ENCODE assay signal across 22 mouse cellular contexts in the genomic region with DNA sequence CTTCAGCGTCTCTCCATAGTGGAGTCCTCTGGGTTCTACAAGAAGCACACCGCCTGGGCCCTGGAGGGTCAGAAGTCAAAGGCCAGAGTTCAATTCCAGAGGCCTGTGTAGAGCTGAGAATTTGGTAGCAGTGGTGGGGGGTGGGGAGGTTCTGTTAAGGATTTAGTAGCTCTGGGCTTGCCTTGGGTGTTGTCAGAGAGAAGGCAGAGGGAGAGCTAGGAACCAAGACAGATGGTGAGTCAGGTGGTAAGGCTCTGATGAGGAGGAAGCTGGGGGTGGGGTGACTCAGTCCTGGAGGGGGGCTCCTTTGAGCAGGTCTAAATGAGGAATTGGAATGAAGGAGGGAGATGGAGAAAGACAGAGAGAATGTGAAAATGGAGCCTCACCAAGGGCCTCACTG. TPM values are rescaled to one million over a fixed set of nuclear protein-coding genes. Genes with fewer than 3 reads are reported as not detected.
DNase-seq lines count a peak whose midpoint lies in the region; ATAC-seq and TF ChIP-seq lines count a peak whose summit lies in the region.
"Had no signal": no experiment of that assay in that cellular context is flagged by ENCODE, and none has a peak within 500 bp of the region (broad histone marks: within the 10 kb centered on the region; RNA-seq: fewer than 3 reads in every experiment).

No protein-coding gene starts in this region.

- no peak overlapping the region for H3K9ac ChIP-seq in forebrain, embryonic 11.5 days (ENCODE audit: low read length)
- no peak overlapping the region for H3K9ac ChIP-seq in forebrain, embryonic 13.5 days
- no peak overlapping the region for H3K9ac ChIP-seq in forebrain, embryonic 14.5 days (ENCODE audit: low read length)
- H3K9ac ChIP-seq: forebrain, embryonic 12.5 days; hindbrain, embryonic 14.5 days; liver, embryonic 13.5 days had no signal

- no peaks in the 10 kb centered on the region for H3K27me3 ChIP-seq in forebrain, embryonic 11.5 days (ENCODE audit: control insufficient read depth, insufficient read depth, low read length)
- H3K27me3 ChIP-seq in forebrain, embryonic 13.5 days = no peaks in the 10 kb centered on the region
- H3K27me3 ChIP-seq in forebrain, embryonic 14.5 days (replicated peaks; ENCODE audit: control insufficient read depth, insufficient read depth, low read length) = no peaks in the 10 kb centered on the region
- H3K27me3 ChIP-seq: forebrain, embryonic 12.5 days; liver, embryonic 13.5 days; Patski had no signal

- intact Hi-C loops in left cerebral cortex, adult 2 months (cut with DNase I) = loop anchor here (1.0 kb wide), 2 partner anchors 22 to 31 kb away; partner anchors contain the start of gene Icam5

- peak; percentile 35 for DNase-seq in forebrain, embryonic 11.5 days (ENCODE audit: low spot score)
- DNase-seq in left cerebral cortex, adult 2 months (ENCODE audit: extremely low spot score in 1 of 2, low spot score in 2 of 2) = peak; percentile 70 to 76
- peak; percentile 76 to 82 for DNase-seq in right cerebral cortex, postnatal 36 days (ENCODE audit: low spot score in 2 of 2)
- DNase-seq in thymus, postnatal 4 days = no peak
- no peak for DNase-seq in heart, adult 9 months (ENCODE audit: low spot score in 2 of 2)
- DNase-seq in forebrain, embryonic 14.5 days (ENCODE audit: low spot score) = no peak
- DNase-seq: cerebellum, adult 2 months; gastrocnemius, postnatal 14 days; heart, postnatal 10 days; kidney, postnatal 25 days; liver, embryonic 13.5 days; retina, postnatal 1 day had no signal

- no peak overlapping the region for H3K4me2 ChIP-seq in forebrain, embryonic 11.5 days (ENCODE audit: low read depth, low read length, severe bottlenecking)
- no peak overlapping the region for H3K4me2 ChIP-seq in forebrain, embryonic 13.5 days
- H3K4me2 ChIP-seq in forebrain, embryonic 14.5 days (ENCODE audit: low read length) = no peak overlapping the region
- H3K4me2 ChIP-seq: forebrain, embryonic 12.5 days; hindbrain, embryonic 14.5 days; liver, embryonic 13.5 days had no signal

- H3K4me1 ChIP-seq in forebrain, embryonic 11.5 days (replicated peaks; ENCODE audit: control insufficient read depth, insufficient read depth, low read length) = no peaks in the 10 kb centered on the region
- H3K4me1 ChIP-seq in forebrain, embryonic 13.5 days = no peaks in the 10 kb centered on the region
- H3K4me1 ChIP-seq in embryonic fibroblast, embryonic 13.5 days (ENCODE audit: control insufficient read depth, insufficient read depth, low read length) = no peaks in the 10 kb centered on the region
- H3K4me1 ChIP-seq in forebrain, embryonic 14.5 days (ENCODE audit: control insufficient read depth, insufficient read depth, low read length) = no peaks in the 10 kb centered on the region
- H3K4me1 ChIP-seq: forebrain, embryonic 12.5 days had no signal

- H3K36me3 ChIP-seq in forebrain, embryonic 11.5 days (ENCODE audit: control insufficient read depth, insufficient read depth, low read length) = peaks cover 5% of the 10 kb centered on the region
- peaks cover 52% of the 10 kb centered on the region for H3K36me3 ChIP-seq in forebrain, embryonic 13.5 days (ENCODE audit: poor library complexity, severe bottlenecking)
- peaks cover 34% of the 10 kb centered on the region for H3K36me3 ChIP-seq in forebrain, embryonic 14.5 days (ENCODE audit: control insufficient read depth, insufficient read depth, low read length)

- no peak for TF ChIP-seq CTCF in embryonic fibroblast, embryonic 13.5 days (IDR thresholded peaks at IDR 0.05; ENCODE audit: borderline replicate concordance, insufficient read depth, low read length)
- TF ChIP-seq CTCF in left cerebral cortex, adult 2 months (IDR thresholded peaks at IDR 0.05) = no peak

- ATAC-seq in forebrain, embryonic 11.5 days (replicated peaks; ENCODE audit: low FRiP score) = no peak
- no peak for ATAC-seq in forebrain, embryonic 13.5 days
- no peak for ATAC-seq in forebrain, embryonic 14.5 days
- ATAC-seq: intestine, postnatal 0 days; lung, postnatal 0 days; Patski had no signal

- TF ChIP-seq POLR2A in embryonic fibroblast, embryonic 13.5 days (IDR thresholded peaks at IDR 0.05; ENCODE audit: low read depth, low read length) = no peak

- H3K9me3 ChIP-seq in forebrain, embryonic 11.5 days (ENCODE audit: control insufficient read depth, low read length) = no peaks in the 10 kb centered on the region
- no peaks in the 10 kb centered on the region for H3K9me3 ChIP-seq in forebrain, embryonic 13.5 days (replicated peaks)
- no peaks in the 10 kb centered on the region for H3K9me3 ChIP-seq in forebrain, embryonic 14.5 days (replicated peaks; ENCODE audit: control insufficient read depth, low read length)
- H3K9me3 ChIP-seq: forebrain, embryonic 12.5 days; liver, embryonic 13.5 days had no signal

- H3K27ac ChIP-seq in forebrain, embryonic 11.5 days (ENCODE audit: low read depth, low read length) = no peak overlapping the region
- no peak overlapping the region for H3K27ac ChIP-seq in forebrain, embryonic 13.5 days
- H3K27ac ChIP-seq in embryonic fibroblast, embryonic 13.5 days (ENCODE audit: insufficient read depth, low read length) = peak overlapping the region; percentile 14; the same call in 1 of the 2 replicates
- peak overlapping the region; percentile 91 for H3K27ac ChIP-seq in left cerebral cortex, adult 2 months
- no peak overlapping the region for H3K27ac ChIP-seq in forebrain, embryonic 14.5 days (ENCODE audit: low read depth, low read length)
- H3K27ac ChIP-seq: forebrain, embryonic 12.5 days; hindbrain, embryonic 14.5 days; liver, embryonic 13.5 days had no signal

- H3K4me3 ChIP-seq in forebrain, embryonic 11.5 days (ENCODE audit: low read depth, low read length) = no peak overlapping the region
- H3K4me3 ChIP-seq in forebrain, embryonic 13.5 days = no peak overlapping the region
- H3K4me3 ChIP-seq in embryonic fibroblast, embryonic 13.5 days (ENCODE audit: insufficient read depth, low read length) = no peak overlapping the region
- no peak overlapping the region for H3K4me3 ChIP-seq in left cerebral cortex, adult 2 months
- no peak overlapping the region for H3K4me3 ChIP-seq in forebrain, embryonic 14.5 days (ENCODE audit: low read depth, low read length)
- H3K4me3 ChIP-seq: forebrain, embryonic 12.5 days; liver, embryonic 13.5 days had no signal

- 85% methylated on average over 2 of the region's 2 CpGs for WGBS in forebrain, embryonic 11.5 days
- 83% methylated on average over 2 of the region's 2 CpGs for WGBS in forebrain, embryonic 13.5 days
- 87% methylated on average over 2 of the region's 2 CpGs for WGBS in forebrain, embryonic 14.5 days

RNA-seq across cellular contexts. Expression of gene Zglp1, which starts 4.0 kb away (rescaled TPM):
- 1.2 and 2.9 TPM in 2 replicates for polyA plus RNA-seq in forebrain, embryonic 11.5 days (2014; fragmentation: Nextera tagmentation; extraction: Ambion mirVana)
- polyA plus RNA-seq in forebrain, embryonic 13.5 days (2015; fragmentation: Nextera tagmentation; extraction: Ambion mirVana) = 0.81 and 2.2 TPM in 2 replicates
- polyA plus RNA-seq in embryonic fibroblast, embryonic 13.5 days (2011; ENCODE audit: insufficient read length, low read depth, missing spikeins) = not detected in 2 replicates
- total RNA-seq in left cerebral cortex, adult 2 months (2021) = 1 to 10 TPM in 1 of 2 experiments, not detected in 1; 1.3 TPM
- polyA plus RNA-seq in forebrain, embryonic 14.5 days (2014; fragmentation: Nextera tagmentation; extraction: Ambion mirVana) = 1.3 and 1.8 TPM in 2 replicates
- total RNA-seq: gastrocnemius, postnatal 14 days; heart, adult 8-10 months; heart, postnatal 10 days; monocyte, adult 5-6 weeks had no signal
- polyA plus RNA-seq: intestine, postnatal 0 days; lung, postnatal 0 days had no signal

RNA-seq across cellular contexts. Expression of gene Gm49373, which starts 10.0 kb away (rescaled TPM):
- polyA plus RNA-seq in forebrain, embryonic 11.5 days (2014; fragmentation: Nextera tagmentation; extraction: Ambion mirVana) = 1.4 and 1.5 TPM in 2 replicates
- 0.78 and 1.2 TPM in 2 replicates for polyA plus RNA-seq in forebrain, embryonic 13.5 days (2015; fragmentation: Nextera tagmentation; extraction: Ambion mirVana)
- 0.35 and 0.44 TPM in 2 replicates for polyA plus RNA-seq in embryonic fibroblast, embryonic 13.5 days (2011; ENCODE audit: insufficient read length, low read depth, missing spikeins)
- 1 to 10 TPM; 1.7 to 3.2 TPM for total RNA-seq in left cerebral cortex, adult 2 months (2021)
- 0.41 and 1.8 TPM in 2 replicates for polyA plus RNA-seq in forebrain, embryonic 14.5 days (2014; fragmentation: Nextera tagmentation; extraction: Ambion mirVana)
- total RNA-seq: monocyte, adult 5-6 weeks had no signal
- polyA plus RNA-seq: embryonic facial prominence, embryonic 14.5 days had no signal

RNA-seq across cellular contexts. Expression of gene Fdx1l, which starts 10.5 kb away (rescaled TPM):
- polyA plus RNA-seq in forebrain, embryonic 11.5 days (2014; fragmentation: Nextera tagmentation; extraction: Ambion mirVana) = 46.9 and 54.6 TPM in 2 replicates
- 46.0 and 51.9 TPM in 2 replicates for polyA plus RNA-seq in forebrain, embryonic 13.5 days (2015; fragmentation: Nextera tagmentation; extraction: Ambion mirVana)
- 20.9 and 29.0 TPM in 2 replicates for polyA plus RNA-seq in embryonic fibroblast, embryonic 13.5 days (2011; ENCODE audit: insufficient read length, low read depth, missing spikeins)
- 10 to 100 TPM; 62.4 to 64.3 TPM for total RNA-seq in left cerebral cortex, adult 2 months (2021)
- polyA plus RNA-seq in forebrain, embryonic 14.5 days (2014; fragmentation: Nextera tagmentation; extraction: Ambion mirVana) = 60.2 and 69.8 TPM in 2 replicates

RNA-seq across cellular contexts. Expression of gene Gm38431, which starts 28.9 kb away (rescaled TPM):
- 3.9 and 4.5 TPM in 2 replicates for polyA plus RNA-seq in forebrain, embryonic 11.5 days (2014; fragmentation: Nextera tagmentation; extraction: Ambion mirVana)
- 1.5 and 2.1 TPM in 2 replicates for polyA plus RNA-seq in forebrain, embryonic 13.5 days (2015; fragmentation: Nextera tagmentation; extraction: Ambion mirVana)
- polyA plus RNA-seq in embryonic fibroblast, embryonic 13.5 days (2011; ENCODE audit: insufficient read length, low read depth, missing spikeins) = 2.4 and 5.2 TPM in 2 replicates
- total RNA-seq in left cerebral cortex, adult 2 months (2021) = 1 to 10 TPM; 2.2 to 4.2 TPM
- 1.2 and 1.5 TPM in 2 replicates for polyA plus RNA-seq in forebrain, embryonic 14.5 days (2014; fragmentation: Nextera tagmentation; extraction: Ambion mirVana)

RNA-seq across cellular contexts. Expression of gene Raver1, which starts 28.9 kb away (rescaled TPM):
- 118 and 124 TPM in 2 replicates for polyA plus RNA-seq in forebrain, embryonic 11.5 days (2014; fragmentation: Nextera tagmentation; extraction: Ambion mirVana)
- 41.0 and 47.5 TPM in 2 replicates for polyA plus RNA-seq in forebrain, embryonic 13.5 days (2015; fragmentation: Nextera tagmentation; extraction: Ambion mirVana)
- 34.2 and 40.8 TPM in 2 replicates for polyA plus RNA-seq in embryonic fibroblast, embryonic 13.5 days (2011; ENCODE audit: insufficient read length, low read depth, missing spikeins)
- total RNA-seq in left cerebral cortex, adult 2 months (2021) = 10 to 100 TPM; 28.0 to 29.0 TPM
- polyA plus RNA-seq in forebrain, embryonic 14.5 days (2014; fragmentation: Nextera tagmentation; extraction: Ambion mirVana) = 43.6 and 47.1 TPM in 2 replicates

Comparison
In these comparisons a context has a peak if more than half of its experiments do, and no peak if none do; other contexts are left out.
1. DNase-seq: peak in forebrain, embryonic 11.5 days (single experiment), left cerebral cortex, adult 2 months (2 of 2) and right cerebral cortex, postnatal 36 days (2 of 2); none in thymus, postnatal 4 days (single experiment), heart, adult 9 months (0 of 2) and forebrain, embryonic 14.5 days (single experiment).
2. H3K27ac ChIP-seq: peak in embryonic fibroblast, embryonic 13.5 days (single experiment) and left cerebral cortex, adult 2 months (single experiment); none in forebrain, embryonic 11.5 days (single experiment), forebrain, embryonic 13.5 days (single experiment) and forebrain, embryonic 14.5 days (single experiment).